Mouse (Mus musculus) lung, postnatal 36 days (tissue): ENCODE data around the gene Rassf8.

ENCODE experiments used
- DNase-seq: peaks from one replicate; pipeline ENCODE4 v3.0.0; 2022; ENCODE audit warnings: mixed read lengths

The Rassf8 gene

DNA sequence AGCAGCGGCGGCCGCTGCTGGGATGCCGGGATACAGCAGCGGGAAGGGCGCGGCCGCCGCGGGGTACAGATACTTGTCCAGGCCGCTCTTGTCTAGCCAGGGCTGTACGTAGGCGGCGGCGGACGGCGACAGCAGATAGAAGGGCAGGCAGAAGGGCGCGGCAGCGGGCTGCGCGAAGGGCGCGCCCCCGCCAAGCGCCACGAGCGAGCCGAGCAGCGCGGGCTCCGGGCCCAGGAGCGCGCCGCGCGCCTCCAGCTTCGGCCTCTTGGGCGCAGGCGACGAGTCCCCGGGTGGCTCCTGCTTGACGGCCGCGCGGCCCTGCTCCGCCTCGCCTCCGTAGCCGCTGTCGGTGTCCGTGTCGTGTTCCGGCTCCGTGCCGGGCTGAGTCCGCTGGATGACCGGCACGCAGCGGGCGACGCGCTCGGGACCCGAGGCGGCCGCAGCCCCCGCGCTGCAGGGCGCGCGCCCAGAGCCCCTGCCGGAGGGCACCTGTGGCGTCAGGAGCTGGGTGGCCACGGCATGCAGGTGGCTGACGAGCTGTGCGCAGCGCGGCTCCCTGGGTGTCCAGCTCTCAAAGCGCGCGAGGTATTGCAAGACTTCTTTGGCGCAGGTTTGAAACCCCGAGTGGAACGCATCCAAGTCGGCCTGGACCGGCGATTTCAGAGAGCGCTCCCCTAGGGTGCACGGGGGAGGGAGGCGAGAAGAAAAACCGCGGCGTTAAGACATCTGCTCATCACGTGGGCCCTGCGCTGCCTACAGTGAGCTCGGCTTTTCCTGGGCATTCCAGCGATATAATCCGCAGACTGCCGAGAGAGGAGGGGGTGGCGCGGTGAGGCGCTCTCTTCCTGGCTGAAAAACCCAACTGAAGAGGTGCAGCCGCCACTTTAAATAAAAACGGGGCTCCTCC is 116.8 kb downstream of the Rassf8 start:
- peak; percentile 73 for DNase-seq

DNA sequence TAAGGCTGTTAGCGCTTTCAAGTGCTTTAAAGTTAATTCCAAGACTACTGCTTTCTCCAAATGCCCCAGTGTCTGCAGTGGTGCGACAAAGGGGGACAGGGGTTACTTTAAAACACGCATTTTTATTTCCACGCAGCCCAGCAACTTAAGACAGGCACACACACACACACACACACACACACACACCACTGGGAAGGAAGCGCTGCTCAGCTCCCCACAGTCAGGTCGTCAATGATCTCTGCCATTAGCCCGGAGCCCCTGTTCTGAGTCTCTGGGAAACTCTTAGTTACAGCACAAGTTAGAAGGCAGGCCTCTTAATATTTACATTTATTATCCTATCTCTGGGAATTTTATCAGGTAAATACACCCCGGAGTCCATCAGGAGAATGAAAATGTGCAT is 117.6 kb downstream of the Rassf8 start:
- DNase-seq = no peak

DNA sequence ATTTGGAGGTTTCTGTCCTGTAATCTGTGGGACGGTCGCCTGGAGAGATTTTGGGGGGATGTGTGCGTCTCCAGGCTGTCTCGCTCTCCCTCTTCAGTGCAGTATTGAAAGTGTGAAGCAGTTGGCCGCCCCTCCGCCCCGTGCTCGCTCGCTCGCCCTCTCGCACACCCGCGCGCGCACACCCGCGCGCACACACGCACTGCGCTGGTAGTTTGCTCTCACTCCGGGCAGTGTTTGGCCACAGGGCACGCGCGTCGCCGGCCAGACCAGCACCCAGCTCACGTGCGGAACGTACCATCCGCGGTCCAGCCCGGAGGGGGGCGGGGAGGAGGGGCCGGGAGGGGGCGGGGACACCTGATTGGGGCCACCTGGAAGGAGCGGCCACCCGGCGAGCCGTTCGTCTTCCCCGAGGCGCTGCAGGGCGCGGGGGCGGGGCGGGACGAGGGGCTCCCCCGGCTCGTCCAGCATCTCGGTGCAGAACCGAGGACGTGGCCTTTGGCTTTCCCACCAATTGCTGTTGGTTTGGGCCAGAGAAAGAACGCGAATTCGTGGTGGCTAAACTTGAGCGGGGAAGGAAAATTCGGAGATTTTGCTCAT is 118.8 kb downstream of the Rassf8 start, which contains the start of gene Bhlhe41:
Gene Bhlhe41 (minus strand): TSS at position 270 of the 597 bp plus-strand sequence.
- DNase-seq = peak; percentile 85

DNA sequence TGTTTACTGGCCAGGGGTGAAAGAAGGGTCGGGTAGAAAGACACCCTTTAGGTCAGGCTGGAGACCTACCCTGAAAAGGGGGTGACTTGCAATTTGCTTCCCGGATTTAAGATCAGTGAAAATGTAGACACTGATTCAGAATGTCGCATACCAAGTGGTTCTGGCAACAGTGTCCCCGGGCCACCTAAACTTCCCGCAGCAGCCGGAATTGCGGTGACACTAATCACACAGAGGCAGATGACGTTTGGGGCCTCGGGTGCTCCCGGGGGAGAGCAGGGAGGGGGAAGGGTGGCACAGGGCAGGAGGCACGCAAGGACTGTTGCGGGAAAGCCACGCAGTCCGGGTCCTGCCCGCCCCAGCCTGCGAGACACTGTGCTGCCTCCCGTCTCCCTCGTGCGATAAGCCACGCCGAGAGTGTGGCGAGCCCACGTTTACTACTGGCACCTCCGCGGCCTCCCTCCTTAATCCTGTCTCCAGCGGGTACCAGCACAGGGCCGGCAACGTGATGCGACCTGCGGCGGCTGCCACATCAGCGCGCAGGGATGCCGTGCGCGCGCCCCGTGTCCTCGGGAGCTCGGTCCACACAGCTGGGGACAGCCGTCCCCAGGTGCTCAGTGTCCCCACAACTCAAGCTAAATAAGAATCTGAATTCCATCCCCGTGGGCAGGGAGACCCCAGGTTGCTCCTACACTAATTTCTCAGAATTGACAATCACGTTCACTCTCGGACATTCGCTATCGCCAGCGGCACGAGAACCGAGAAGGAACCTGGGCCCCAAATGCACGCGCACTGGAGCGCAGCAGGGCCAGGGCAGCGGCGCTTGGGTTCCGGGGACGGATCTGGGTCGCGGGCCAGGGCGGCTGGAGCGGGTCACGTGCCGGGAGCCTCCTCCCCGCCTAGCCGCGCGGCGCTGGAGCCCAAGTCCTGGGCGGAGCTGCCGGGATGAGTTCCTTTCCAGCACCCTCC is 119.6 kb downstream of the Rassf8 start:
- DNase-seq = peak; percentile 91

DNA sequence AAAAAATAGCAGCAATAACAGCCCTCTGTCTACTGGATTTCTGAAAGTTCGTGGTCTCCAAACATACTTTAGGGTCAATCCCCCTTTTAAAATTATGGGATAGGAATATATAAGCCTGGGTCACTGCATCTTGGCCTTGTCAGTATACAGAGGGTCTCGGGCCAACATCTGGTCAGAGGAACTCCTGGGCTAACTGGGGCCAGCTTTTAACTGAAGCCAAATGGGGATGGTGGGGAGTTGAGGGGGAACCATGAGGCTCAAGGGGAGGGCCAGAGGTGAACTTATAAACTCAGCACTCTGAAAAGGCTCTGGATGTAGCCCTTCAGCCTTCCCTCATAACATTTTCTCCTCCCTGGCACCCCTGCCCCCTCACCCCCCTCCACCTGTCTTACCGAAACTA is 120.6 kb downstream of the Rassf8 start:
- DNase-seq = no peak
